Mouse (Mus musculus) heart, postnatal 0 days (tissue): ENCODE measurements around the gene Spdye4c.
A peak's percentile ranks its signal among the peaks of the same experiment; 100 is the strongest.

Source experiments
- CTCF ChIP-seq: IDR thresholded peaks from 2 replicates; pipeline ENCODE4 v1.5.1; 2016; ENCODE audit warnings: antibody characterized with exemption, control low read depth, low read depth
- EP300 ChIP-seq: IDR thresholded peaks from 2 replicates; pipeline ENCODE4 v1.6.1; 2016; ENCODE audit warnings: antibody characterized with exemption, low read depth

DNA sequence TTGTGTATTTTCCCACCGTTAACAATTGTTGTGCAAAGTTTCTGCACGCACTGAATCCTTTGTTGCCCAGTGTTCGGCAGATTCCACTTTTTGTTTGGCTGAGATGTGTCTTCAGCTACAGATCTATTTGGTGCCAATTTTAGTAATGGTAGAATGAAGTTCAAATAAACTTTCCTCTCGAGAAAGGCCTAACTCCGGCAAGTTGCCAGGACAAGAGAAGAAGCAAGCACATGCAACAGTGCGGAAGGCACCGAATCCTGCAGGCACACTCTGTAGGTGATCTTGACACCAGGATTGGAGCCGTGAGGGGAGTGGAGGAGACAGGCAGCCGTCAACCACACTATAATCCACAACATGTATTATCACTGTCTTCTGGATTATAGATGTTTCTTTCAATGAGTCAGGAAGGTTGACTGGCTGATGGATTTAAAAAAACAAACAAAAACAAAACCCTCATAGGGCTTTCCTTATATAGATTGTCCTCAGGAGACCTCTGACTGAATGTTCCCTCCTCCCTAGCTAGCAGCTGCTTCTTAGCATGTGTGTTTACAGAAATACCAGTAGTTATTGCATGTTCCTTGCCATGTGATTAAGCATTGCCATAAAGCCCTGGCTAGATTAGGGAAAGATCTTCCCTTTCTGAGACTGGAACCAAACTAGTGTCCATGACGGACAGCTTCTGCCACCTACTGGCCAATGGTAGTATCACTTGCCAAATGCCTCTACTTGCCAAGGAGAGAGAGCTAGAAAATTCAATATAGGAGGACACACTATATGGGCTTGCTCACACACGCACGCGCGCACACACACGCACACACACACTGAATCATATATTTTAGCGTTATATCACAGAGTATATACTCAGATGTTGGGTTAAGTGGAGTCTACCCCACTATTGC lies 18.0 kb upstream of the Spdye4c start:
- no peak for TF ChIP-seq EP300
- peak; percentile 99 for TF ChIP-seq CTCF
